Mouse (Mus musculus) bone marrow macrophage, adult 2 months (primary cell): Measurements from ENCODE around the gene Srrm2. TPM values are rescaled to one million over a fixed set of nuclear protein-coding genes. Genes with fewer than 3 reads are reported as not detected.

Source experiments
- H3K27ac ChIP-seq: 2 replicates; pipeline ENCODE4 v1.5.1; 2012; ENCODE audit warnings: low read depth, low read length; ENCODE audit not compliant: insufficient read depth
- H3K4me1 ChIP-seq: 2 replicates; pipeline ENCODE4 v1.6.1; 2012; ENCODE audit warnings: low read length; ENCODE audit not compliant: control insufficient read depth, insufficient read depth
- H3K4me3 ChIP-seq: 2 replicates; pipeline ENCODE4 v1.5.1; 2012; ENCODE audit warnings: mild to moderate bottlenecking, low read length, moderate library complexity; ENCODE audit not compliant: insufficient read depth
- CTCF ChIP-seq: IDR thresholded peaks from 2 replicates; pipeline ENCODE4 v1.5.1; 2012; ENCODE audit warnings: low read depth, mild to moderate bottlenecking, low read length, moderate library complexity
- POLR2A ChIP-seq: IDR thresholded peaks from 2 replicates; pipeline ENCODE4 v1.6.1; 2012; ENCODE audit warnings: mild to moderate bottlenecking, low read depth, low read length, borderline replicate concordance
- polyA plus RNA-seq: library from polyadenylated mRNA; stranded (reverse); fragments of >200 nt; gene quantifications from 2 replicates; pipeline ENCODE4 v1.2.4, GENCODE M21; 2012; ENCODE audit not compliant: missing spikeins, insufficient read depth, insufficient read length

Srrm2 gene
- polyA plus RNA-seq, 1 experiment = 502 TPM

DNA sequence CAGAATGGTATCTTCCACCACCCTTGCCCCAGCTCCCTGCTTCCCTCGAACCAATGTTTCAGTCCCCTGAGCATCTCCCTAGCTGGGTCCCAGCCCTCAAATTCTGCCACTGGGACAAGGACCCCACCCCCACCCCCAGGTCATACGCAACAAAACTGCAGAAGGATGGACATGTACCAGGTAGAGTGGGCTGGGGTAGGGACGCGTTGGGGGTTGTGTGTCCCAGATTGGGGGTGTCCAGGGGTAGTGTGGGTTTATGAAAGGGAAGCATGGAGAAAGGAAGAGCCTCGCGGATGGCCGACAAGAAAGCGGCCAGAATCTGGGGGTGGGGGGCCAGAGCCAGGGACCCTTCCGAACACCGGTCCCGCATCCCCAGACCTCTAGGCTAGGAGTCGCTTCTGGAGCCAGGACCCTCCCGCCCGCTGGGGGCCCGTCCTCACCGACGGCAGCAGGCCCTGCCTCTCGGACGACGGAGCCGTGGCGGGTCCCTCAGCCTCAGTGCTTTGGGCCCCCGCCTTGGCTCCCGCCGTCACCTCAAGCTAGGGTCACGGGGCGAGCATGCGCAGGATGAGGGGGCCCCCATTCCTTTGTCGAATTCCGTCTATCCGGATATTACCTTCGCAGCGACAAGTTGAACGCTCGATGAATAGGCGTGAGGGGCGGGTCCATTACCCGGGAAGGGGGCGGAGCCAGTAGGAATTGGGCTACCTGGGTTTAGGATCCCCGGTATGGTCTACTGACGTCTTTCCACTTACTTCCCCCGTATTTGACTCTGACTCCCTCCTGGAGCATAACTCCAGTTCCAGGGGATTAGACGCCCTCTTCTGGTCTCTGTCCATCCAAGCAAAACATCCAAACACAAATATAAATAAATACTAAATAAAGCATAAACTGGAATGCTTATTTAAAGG lies 4.5 kb upstream of the Srrm2 start, which contains the start of gene Flywch2:
TSS of gene Flywch2 (minus strand) at position 521 of the 911 bp plus-strand sequence.
- peaks cover 11% of the 10 kb centered on the region for H3K4me1 ChIP-seq
- H3K4me3 ChIP-seq = peak within 1 kb of the TSS; percentile 52
- no peak for TF ChIP-seq POLR2A
- TF ChIP-seq CTCF = no peak
- no peak within 1 kb of the TSS for H3K27ac ChIP-seq

DNA sequence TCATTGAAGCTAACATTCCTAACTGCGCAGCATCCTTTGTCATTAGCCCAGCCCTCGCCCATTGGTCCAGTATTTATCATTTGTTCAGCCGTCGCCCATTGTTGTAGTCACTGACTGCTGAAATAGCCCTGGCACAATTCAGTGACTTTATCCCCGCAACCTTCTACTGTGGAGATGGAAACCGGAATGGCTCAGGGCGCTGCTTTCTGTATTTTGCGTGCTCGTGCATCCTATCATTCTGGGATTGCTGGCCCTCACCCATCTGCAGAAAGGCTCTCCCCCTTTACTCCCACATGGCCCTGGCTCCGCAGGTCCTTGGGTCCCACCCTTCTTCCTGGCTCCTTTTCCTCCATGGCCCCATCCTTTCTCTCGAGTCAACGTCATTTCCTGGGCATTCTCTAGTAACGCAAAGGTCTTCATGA lies 3.8 kb upstream of the Srrm2 start:
- H3K27ac ChIP-seq = no peak overlapping the region
- no peak for TF ChIP-seq CTCF
- TF ChIP-seq POLR2A = no peak
- no peak overlapping the region for H3K4me3 ChIP-seq
- H3K4me1 ChIP-seq = peaks cover 16% of the 10 kb centered on the region

DNA sequence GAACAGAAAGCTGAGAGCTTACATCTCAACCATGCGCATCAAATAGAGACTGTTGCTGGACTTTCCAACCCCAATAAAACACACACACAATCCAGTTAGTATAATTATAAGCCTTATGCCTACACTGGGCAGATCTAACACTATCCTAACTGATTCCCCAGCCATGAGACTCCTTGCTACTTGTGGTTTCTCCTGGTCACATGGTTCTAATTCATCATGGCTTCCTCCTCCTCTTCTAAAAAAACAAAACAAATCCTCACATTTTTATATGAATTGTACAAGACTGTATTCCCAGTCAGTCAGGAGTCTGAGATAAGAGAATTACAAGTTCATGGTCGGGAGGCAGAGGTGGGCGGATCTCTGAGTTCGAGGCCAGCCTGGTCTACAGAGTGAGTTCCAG lies 1.4 kb upstream of the Srrm2 start:
- no peak overlapping the region for H3K27ac ChIP-seq
- no peak overlapping the region for H3K4me3 ChIP-seq
- TF ChIP-seq POLR2A (no peak), CTCF (no peak)
- H3K4me1 ChIP-seq = peaks cover 16% of the 10 kb centered on the region

DNA sequence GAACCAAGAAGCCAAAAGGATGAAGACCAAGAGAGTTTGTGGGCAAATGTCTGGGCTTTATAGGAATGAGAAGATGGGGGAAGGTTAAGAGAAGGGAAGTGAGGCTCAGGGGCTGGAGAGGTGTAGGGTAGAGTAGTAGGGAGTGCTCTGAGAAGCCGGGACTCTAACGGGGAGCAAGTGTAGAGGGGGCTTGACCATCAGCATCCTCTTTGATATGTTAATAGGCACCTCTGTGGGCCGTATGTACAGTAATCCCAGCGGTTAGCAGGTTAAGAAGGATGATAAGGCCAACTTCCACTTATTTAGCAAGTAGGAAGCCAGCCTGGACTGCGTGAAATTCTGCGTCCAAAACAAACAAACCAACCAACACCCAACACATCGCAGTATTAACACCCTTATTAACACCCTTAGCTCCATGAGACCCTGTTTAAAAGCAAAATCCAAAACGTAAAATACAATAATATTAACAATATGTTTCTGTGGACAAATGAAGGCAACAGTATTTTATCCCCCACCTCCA lies 523 bp upstream of the Srrm2 start:
- H3K4me1 ChIP-seq = peaks cover 16% of the 10 kb centered on the region
- H3K27ac ChIP-seq = peak overlapping the region; percentile 19; the same call in 1 of the 2 replicates
- peak overlapping the region; percentile 51 for H3K4me3 ChIP-seq
- TF ChIP-seq POLR2A (no peak), CTCF (no peak)

DNA sequence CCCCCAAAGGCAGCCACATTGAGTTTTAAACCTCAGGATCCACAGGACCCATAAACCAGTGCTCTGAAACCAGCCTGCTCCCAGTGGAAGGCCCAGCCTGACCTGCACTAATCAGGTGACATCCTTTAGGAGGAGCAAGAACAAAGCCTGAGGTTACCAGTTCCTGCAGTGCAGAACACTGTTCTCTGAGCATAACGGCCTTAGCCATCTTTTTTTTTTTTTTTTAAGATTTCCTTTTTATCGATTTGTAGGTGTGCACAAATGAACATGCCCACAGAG lies 686 bp downstream of the Srrm2 start:
- Histone ChIP-seq H3K4me3 (no peak overlapping the region), H3K27ac (no peak overlapping the region), H3K4me1 (peaks cover 14% of the 10 kb centered on the region)
- TF ChIP-seq POLR2A = no peak

DNA sequence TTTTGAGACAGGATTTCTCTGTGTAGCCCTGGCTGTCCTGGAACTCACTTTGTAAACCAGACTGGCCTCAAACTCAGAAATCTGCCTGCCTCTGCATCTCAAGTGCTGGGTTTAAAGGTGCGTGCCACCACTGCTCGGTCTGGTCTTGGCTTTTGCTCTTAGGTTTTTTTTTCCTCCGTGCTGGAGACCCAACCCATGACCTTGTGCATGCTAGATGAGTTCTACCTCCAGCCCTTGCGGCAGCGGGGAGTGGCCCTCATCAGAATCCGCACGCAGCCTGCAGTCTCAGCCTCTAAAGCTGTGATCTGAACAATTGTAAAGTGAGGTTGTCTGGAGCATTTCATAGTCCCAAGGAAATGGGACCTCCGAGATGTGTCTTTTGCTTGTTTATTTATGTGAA lies 5.0 kb downstream of the Srrm2 start:
- H3K4me1 ChIP-seq = peaks cover 10% of the 10 kb centered on the region; the same call in 1 of the 2 replicates
- no peak overlapping the region for H3K4me3 ChIP-seq
- TF ChIP-seq POLR2A = no peak
- TF ChIP-seq CTCF = no peak
- no peak overlapping the region for H3K27ac ChIP-seq

DNA sequence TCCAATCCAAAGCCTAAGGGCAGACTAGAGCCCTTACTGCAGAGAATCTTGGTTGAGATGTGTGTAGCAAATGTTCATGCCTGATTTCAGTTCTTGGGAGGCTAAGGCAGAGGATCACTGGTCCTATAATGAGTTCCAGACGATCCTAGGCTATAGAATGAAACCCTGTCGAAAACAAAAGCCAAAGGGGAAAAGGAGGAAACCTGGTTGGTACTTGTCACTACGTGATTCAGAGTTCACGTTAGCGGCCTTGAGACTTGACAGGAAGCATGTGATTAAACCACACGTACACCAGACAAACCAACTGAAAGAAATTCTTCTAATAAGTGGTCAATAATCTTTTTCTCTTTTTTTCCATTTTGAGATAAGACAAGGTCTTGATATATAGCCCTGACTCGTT lies 7.0 kb downstream of the Srrm2 start:
- Histone ChIP-seq H3K4me1 (0 out of 2 replicates have a peak, but pooled peaks cover 2% of the 10 kb centered on the region), H3K27ac (no peak overlapping the region), H3K4me3 (no peak overlapping the region)
- no peak for TF ChIP-seq POLR2A
- no peak for TF ChIP-seq CTCF

DNA sequence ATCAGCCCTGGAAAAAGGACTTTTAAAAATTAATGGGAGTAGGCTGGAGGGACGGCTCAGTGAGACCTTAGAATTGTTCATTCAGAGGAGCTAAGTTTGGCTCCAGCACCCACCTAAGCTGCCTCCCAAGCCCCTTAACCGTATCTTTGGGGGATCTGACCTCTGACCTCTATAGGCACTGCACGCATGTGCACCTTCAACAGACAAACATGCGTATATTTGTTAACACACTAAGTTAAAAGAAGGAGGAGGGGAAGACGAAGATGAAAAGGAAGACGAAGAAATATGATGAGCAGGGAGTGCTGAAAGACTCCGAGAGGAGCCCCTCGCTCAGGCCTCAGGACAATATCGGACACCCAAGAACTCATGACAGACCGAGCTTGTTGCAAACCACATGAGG lies 11.3 kb downstream of the Srrm2 start:
- Histone ChIP-seq H3K4me1 (peaks cover 6% of the 10 kb centered on the region), H3K27ac (no peak overlapping the region), H3K4me3 (no peak overlapping the region)
- no peak for TF ChIP-seq POLR2A
- TF ChIP-seq CTCF = no peak

DNA sequence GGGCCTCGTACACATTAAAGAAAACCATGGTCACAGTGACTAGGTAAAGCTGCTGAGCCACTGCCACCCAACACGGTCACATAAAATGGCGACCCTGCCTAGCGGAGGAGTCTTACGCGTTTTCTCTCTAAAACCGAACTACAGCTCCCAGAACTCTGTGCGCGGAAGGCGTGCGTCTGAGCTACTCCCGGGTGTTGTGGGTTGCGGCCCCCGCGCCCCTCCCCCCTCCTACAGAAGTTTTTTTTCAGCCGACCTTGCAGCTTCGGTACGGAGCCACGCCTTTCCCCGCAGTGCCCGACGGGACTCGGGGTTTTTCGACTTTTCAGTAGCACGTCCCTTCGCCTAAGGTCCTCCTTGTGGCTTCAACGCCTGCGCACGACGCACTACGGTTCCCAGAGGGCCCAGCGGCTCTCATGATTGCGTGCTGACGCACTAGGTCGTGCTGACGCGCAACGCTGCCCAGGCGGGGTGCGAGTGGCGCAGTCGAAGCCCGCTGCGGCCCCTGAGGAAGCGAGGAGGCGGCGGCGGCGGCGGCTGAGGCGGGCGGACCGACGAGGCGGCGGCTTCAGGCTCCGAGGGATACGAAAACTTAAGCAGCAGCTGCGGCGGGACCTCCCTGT lies 12.5 kb downstream of the Srrm2 start:
- TF ChIP-seq CTCF = no peak
- no peak for TF ChIP-seq POLR2A
- peak overlapping the region; percentile 94 for H3K4me3 ChIP-seq
- peaks cover 17% of the 10 kb centered on the region for H3K4me1 ChIP-seq
- peak overlapping the region; percentile 91 for H3K27ac ChIP-seq
